Mouse (Mus musculus): ENCODE results near the gene Kcnip3.

DNA sequence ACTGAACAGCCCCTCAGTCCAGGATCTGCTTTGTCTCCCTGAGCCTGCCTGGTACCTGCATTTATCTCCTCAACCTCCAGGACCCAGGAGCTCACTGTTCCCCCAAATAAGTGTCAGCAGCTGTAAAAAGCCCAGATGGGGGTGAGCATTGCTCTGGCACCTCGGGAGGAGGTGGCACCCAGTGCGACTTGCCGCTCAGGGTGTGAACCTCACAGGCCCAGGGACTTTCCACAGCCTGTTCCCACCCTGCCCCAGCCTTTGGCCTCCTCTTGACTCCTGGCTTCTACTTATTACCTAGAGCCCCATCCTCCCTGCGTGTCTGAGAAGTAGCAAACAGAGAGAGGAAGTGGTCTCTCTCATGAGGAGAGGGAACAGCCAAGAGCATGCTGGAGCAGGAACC, 16.7 kb downstream of the Kcnip3 start:
- TF ChIP-seq CTCF (IDR thresholded peaks at IDR 0.05; ENCODE audit: extremely low read depth, insufficient read depth, low read length) (no peak), POLR2A (IDR thresholded peaks at IDR 0.05; ENCODE audit: extremely low read depth, insufficient read depth, low read length) (no peak)

Measured in cortical plate, adult 2 months (tissue).